Mouse (Mus musculus): Measurements from ENCODE around the gene Shkbp1.

DNA sequence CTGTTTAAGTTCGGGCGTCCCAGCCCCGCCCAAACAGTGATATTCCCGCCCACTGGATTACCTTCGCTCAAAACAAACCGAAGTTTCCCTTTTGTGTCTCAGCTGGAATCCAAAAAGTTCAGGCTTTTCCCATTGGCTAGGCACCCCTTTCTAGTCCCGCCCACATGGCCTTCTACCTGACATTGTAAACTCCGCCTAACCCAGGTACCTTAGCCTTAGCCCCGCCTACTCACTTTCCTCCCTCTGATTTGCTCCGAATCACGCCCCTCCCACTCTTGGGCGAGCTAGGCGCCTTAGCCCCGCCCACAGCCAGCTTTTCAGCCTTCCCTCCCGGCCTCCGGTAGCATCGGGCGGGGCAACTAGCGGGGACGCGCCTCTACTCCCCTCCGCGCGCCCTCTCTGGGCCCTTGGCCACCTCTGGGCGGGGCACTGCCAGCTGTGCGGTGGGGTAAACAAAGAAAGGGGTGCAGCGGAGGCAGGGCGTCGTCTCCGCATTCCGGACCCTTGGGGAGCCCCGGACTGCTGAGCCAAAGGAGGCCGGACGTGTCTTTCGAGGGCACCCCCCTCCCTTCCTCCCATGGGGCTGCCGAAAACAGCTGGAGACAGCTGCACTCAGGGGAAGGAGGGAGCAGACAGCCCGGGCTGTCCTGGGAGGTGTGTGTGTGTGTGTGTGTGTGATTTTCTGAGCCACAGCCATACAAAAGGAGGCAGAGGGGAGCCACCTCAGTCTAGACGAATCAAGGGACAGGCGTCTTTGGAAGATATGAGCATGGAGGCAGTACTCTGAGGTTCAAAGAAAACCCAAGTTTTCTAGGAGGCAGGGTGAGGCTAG is 24.9 kb downstream of the Shkbp1 start:
- no peak for TF ChIP-seq CTCF (IDR thresholded peaks at IDR 0.05 in 2 of 3, conservative IDR thresholded peaks at IDR 0.05 in 1 of 3; ENCODE audit: control insufficient read depth in 1 of 3, insufficient read depth in 1 of 3, low read depth in 2 of 3, low read length in 3 of 3, poor library complexity in 1 of 3, severe bottlenecking in 1 of 3)
- TF ChIP-seq CHD2 (IDR thresholded peaks at IDR 0.05; ENCODE audit: low read length) = no peak
- TF ChIP-seq POLR2A (IDR thresholded peaks at IDR 0.05; ENCODE audit: control insufficient read depth in 1 of 2, insufficient read depth in 1 of 2, low read depth in 1 of 2, low read length in 2 of 2, poor library complexity in 1 of 2) = no peak; a peak in 1 of 4 replicates
- TF ChIP-seq ZMIZ1 (IDR thresholded peaks at IDR 0.05; ENCODE audit: low read depth, low read length) = no peak
- TF ChIP-seq EP300 (IDR thresholded peaks at IDR 0.05; ENCODE audit: low read depth in 1 of 2, low read length in 2 of 2) = no peak

Measured in MEL (cell line).